Mouse (Mus musculus): Measurements from ENCODE around the gene Lrp8. TPM values are rescaled to one million over a fixed set of nuclear protein-coding genes. Genes with fewer than 3 reads are reported as not detected.

Lrp8 gene
- polyA plus RNA-seq (2015; fragmentation: Nextera tagmentation; extraction: Ambion mirVana), result 0.61 and 0.63 TPM in 2 replicates

- H3K9me3 ChIP-seq (ENCODE audit: low read length), result no peaks in the 10 kb centered on the region
- H3K27me3 ChIP-seq (ENCODE audit: insufficient read depth, low read length), result 0 out of 2 replicates have a peak, but pooled peaks cover 6% of the 10 kb centered on the region
- DNase-seq, result no peak
- peak within 1 kb of the TSS; percentile 57 for H3K9ac ChIP-seq (replicated peaks)
- peak within 1 kb of the TSS; percentile 99 for H3K4me2 ChIP-seq (ENCODE audit: low read depth, low read length)
- 0% methylated on average over 4 of the region's 44 CpGs for WGBS (ENCODE audit: insufficient replicate concordance)
- H3K27ac ChIP-seq (ENCODE audit: low read depth), result no peak within 1 kb of the TSS
- no peaks in the 10 kb centered on the region for H3K36me3 ChIP-seq (replicated peaks; ENCODE audit: insufficient read depth, low read length)
- peaks cover 26% of the 10 kb centered on the region for H3K4me1 ChIP-seq (ENCODE audit: insufficient read depth)
- no peak for TF ChIP-seq CTCF (IDR thresholded peaks at IDR 0.05; ENCODE audit: low read depth)
- TF ChIP-seq EP300 (IDR thresholded peaks at IDR 0.05; ENCODE audit: low read depth), result no peak
- no peak; the same call in 1 of the 2 replicates for ATAC-seq
- peak within 1 kb of the TSS; percentile 60 for H3K4me3 ChIP-seq (ENCODE audit: low read depth, low read length)
These were observed at the start of gene Lrp8 for GRCm38 (mm10) chr4:107802185-107802449. Lrp8 (plus strand) TSS chr4:107802261.

- Histone ChIP-seq H3K4me1 (ENCODE audit: insufficient read depth) (no peaks in the 10 kb centered on the region; the same call in 1 of the 2 replicates), H3K27ac (ENCODE audit: low read depth) (no peak overlapping the region), H3K9ac (replicated peaks) (no peak overlapping the region), H3K4me3 (ENCODE audit: low read depth, low read length) (no peak overlapping the region), H3K9me3 (ENCODE audit: low read length) (no peaks in the 10 kb centered on the region), H3K27me3 (ENCODE audit: insufficient read depth, low read length) (no peaks in the 10 kb centered on the region), H3K4me2 (ENCODE audit: low read depth, low read length) (no peak overlapping the region), H3K36me3 (replicated peaks; ENCODE audit: insufficient read depth, low read length) (no peaks in the 10 kb centered on the region)
- 38% methylated on average over 8 of the region's 10 CpGs for WGBS (ENCODE audit: insufficient replicate concordance)
- DNase-seq (no peak), ATAC-seq (no peak)
- TF ChIP-seq EP300 (IDR thresholded peaks at IDR 0.05; ENCODE audit: low read depth) (no peak), CTCF (IDR thresholded peaks at IDR 0.05; ENCODE audit: low read depth) (no peak)
These were observed 45.8 kb upstream of the Lrp8 start for GRCm38 (mm10) chr4:107756222-107756621.

GRCm38 (mm10) chr4:107757487-107758470 is 44.3 kb upstream of the Lrp8 start:
- Histone ChIP-seq H3K9ac (replicated peaks) (no peak overlapping the region), H3K9me3 (ENCODE audit: low read length) (no peaks in the 10 kb centered on the region), H3K27me3 (ENCODE audit: insufficient read depth, low read length) (no peaks in the 10 kb centered on the region), H3K4me1 (ENCODE audit: insufficient read depth) (no peaks in the 10 kb centered on the region; the same call in 1 of the 2 replicates), H3K36me3 (replicated peaks; ENCODE audit: insufficient read depth, low read length) (no peaks in the 10 kb centered on the region), H3K4me2 (ENCODE audit: low read depth, low read length) (no peak overlapping the region), H3K27ac (ENCODE audit: low read depth) (no peak overlapping the region), H3K4me3 (ENCODE audit: low read depth, low read length) (no peak overlapping the region)
- ATAC-seq, result no peak
- TF ChIP-seq CTCF (IDR thresholded peaks at IDR 0.05; ENCODE audit: low read depth), result no peak
- no peak for TF ChIP-seq EP300 (IDR thresholded peaks at IDR 0.05; ENCODE audit: low read depth)
- 71% methylated on average over 15 of the region's 15 CpGs for WGBS (ENCODE audit: insufficient replicate concordance)
- no peak for DNase-seq

- H3K4me3 ChIP-seq (ENCODE audit: low read depth, low read length), result no peak overlapping the region
- DNase-seq (no peak), ATAC-seq (no peak)
- no peaks in the 10 kb centered on the region for H3K36me3 ChIP-seq (replicated peaks; ENCODE audit: insufficient read depth, low read length)
- H3K4me2 ChIP-seq (ENCODE audit: low read depth, low read length), result no peak overlapping the region
- no peaks in the 10 kb centered on the region for H3K27me3 ChIP-seq (ENCODE audit: insufficient read depth, low read length)
- no peak overlapping the region for H3K9ac ChIP-seq (replicated peaks)
- 66% methylated on average over 9 of the region's 9 CpGs for WGBS (ENCODE audit: insufficient replicate concordance)
- no peaks in the 10 kb centered on the region for H3K9me3 ChIP-seq (ENCODE audit: low read length)
- no peak overlapping the region for H3K27ac ChIP-seq (ENCODE audit: low read depth)
- no peaks in the 10 kb centered on the region; the same call in 1 of the 2 replicates for H3K4me1 ChIP-seq (ENCODE audit: insufficient read depth)
- TF ChIP-seq EP300 (IDR thresholded peaks at IDR 0.05; ENCODE audit: low read depth) (no peak), CTCF (IDR thresholded peaks at IDR 0.05; ENCODE audit: low read depth) (no peak)
These were observed 43.1 kb upstream of the Lrp8 start for GRCm38 (mm10) chr4:107758938-107759337.

GRCm38 (mm10) chr4:107763001-107763400 is 39.1 kb upstream of the Lrp8 start:
- Histone ChIP-seq H3K9ac (replicated peaks) (no peak overlapping the region), H3K9me3 (ENCODE audit: low read length) (no peaks in the 10 kb centered on the region), H3K27ac (ENCODE audit: low read depth) (no peak overlapping the region), H3K4me3 (ENCODE audit: low read depth, low read length) (no peak overlapping the region), H3K4me1 (ENCODE audit: insufficient read depth) (no peaks in the 10 kb centered on the region), H3K27me3 (ENCODE audit: insufficient read depth, low read length) (no peaks in the 10 kb centered on the region), H3K4me2 (ENCODE audit: low read depth, low read length) (no peak overlapping the region), H3K36me3 (replicated peaks; ENCODE audit: insufficient read depth, low read length) (no peaks in the 10 kb centered on the region)
- peak; percentile 27 for DNase-seq
- TF ChIP-seq CTCF (IDR thresholded peaks at IDR 0.05; ENCODE audit: low read depth), result no peak
- TF ChIP-seq EP300 (IDR thresholded peaks at IDR 0.05; ENCODE audit: low read depth), result no peak
- peak; percentile 87 for ATAC-seq
- WGBS (ENCODE audit: insufficient replicate concordance), result 42% methylated on average over 3 of the region's 3 CpGs

- no peak for TF ChIP-seq CTCF (IDR thresholded peaks at IDR 0.05; ENCODE audit: low read depth)
- no peak for TF ChIP-seq EP300 (IDR thresholded peaks at IDR 0.05; ENCODE audit: low read depth)
- 80% methylated on average over 2 of the region's 2 CpGs for WGBS (ENCODE audit: insufficient replicate concordance)
These were observed 38.5 kb upstream of the Lrp8 start for GRCm38 (mm10) chr4:107763598-107763997.

More at GRCm38 (mm10) chr4:107763598-107763997, 38.5 kb upstream of the Lrp8 start:
- DNase-seq (no peak), ATAC-seq (peak; percentile 75; the same call in 1 of the 2 replicates)
- no peaks in the 10 kb centered on the region for H3K27me3 ChIP-seq (ENCODE audit: insufficient read depth, low read length)
- no peak overlapping the region for H3K9ac ChIP-seq (replicated peaks)
- H3K27ac ChIP-seq (ENCODE audit: low read depth), result no peak overlapping the region
- no peaks in the 10 kb centered on the region for H3K36me3 ChIP-seq (replicated peaks; ENCODE audit: insufficient read depth, low read length)
- no peaks in the 10 kb centered on the region for H3K9me3 ChIP-seq (ENCODE audit: low read length)
- no peak overlapping the region for H3K4me3 ChIP-seq (ENCODE audit: low read depth, low read length)
- no peak overlapping the region for H3K4me2 ChIP-seq (ENCODE audit: low read depth, low read length)
- H3K4me1 ChIP-seq (ENCODE audit: insufficient read depth), result no peaks in the 10 kb centered on the region
